Mouse (Mus musculus): ENCODE data around the gene Nolc1. TPM values are rescaled to one million over a fixed set of nuclear protein-coding genes. Genes with fewer than 3 reads are reported as not detected.

Gene Nolc1
- total RNA-seq, 2 experiments from 2014 or later, result 47.0 to 50.2 TPM

DNA sequence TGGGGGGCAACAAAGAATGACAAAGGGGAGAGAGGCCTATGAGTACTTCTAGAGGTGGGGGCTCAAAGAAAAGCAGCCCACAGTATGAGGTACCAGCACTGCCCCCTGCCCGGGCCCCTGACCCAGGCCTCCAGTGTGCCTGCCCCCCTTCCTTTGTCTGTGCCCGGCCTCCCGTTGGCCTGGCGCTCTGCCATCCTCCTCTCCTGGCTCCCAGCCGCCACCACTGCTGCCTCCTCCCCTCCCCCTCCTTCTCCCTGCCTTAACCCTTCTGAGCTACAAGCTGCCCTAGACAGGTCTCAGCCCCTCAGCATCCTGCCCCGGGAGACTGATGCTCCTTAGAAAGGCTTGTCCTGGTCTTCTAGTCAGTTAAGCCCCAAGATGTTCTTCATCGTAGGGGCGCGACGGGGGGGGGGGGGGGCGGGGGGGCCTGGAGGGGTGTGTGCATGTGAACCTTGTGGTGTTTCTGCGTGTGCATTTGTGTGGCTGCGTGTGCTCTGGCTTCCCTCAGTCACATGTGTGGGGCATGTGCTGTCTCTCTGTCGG lies 33.7 kb upstream of the Nolc1 start:
- DNase-seq (ENCODE audit: low spot score in 2 of 2), result peak; percentile 72 to 73

DNA sequence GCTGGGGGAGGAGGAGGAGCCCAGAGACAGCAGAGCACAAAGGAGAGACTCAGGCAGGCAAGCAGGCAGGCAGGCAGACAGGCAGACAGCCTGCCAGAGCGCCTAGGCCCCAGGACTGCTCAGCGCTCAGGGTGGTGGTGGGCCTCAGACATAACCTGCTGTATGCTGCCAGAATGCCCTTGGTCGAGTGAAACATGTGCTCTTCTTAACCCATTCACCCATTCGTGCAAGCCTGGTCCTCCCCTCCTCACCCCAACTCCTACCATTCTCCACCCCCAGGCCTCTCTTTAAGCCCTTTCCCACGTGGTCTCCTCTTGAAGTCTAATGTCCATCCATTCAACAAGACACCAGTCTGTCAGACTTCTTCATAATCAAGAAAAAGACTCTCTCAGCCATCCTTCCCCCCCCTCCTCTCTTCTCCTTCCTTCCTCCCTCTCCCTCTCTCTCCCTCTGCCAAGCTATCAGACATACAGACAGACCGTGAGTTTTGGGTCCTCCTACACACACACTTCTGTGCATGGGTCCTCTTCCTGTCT lies 33.1 kb upstream of the Nolc1 start:
- DNase-seq (ENCODE audit: low spot score in 2 of 2), result peak; percentile 49 to 66

- DNase-seq (ENCODE audit: low spot score in 2 of 2), result no peak
Measured at GRCm38 (mm10) chr19:46043380-46043779, 32.3 kb upstream of the Nolc1 start.

GRCm38 (mm10) chr19:46044271-46044992 lies 31.2 kb upstream of the Nolc1 start, which contains the start of gene Pprc1:
TSS of gene Pprc1 (plus strand) at chr19:46044886.
- DNase-seq (ENCODE audit: low spot score in 2 of 2), result no peak

DNA sequence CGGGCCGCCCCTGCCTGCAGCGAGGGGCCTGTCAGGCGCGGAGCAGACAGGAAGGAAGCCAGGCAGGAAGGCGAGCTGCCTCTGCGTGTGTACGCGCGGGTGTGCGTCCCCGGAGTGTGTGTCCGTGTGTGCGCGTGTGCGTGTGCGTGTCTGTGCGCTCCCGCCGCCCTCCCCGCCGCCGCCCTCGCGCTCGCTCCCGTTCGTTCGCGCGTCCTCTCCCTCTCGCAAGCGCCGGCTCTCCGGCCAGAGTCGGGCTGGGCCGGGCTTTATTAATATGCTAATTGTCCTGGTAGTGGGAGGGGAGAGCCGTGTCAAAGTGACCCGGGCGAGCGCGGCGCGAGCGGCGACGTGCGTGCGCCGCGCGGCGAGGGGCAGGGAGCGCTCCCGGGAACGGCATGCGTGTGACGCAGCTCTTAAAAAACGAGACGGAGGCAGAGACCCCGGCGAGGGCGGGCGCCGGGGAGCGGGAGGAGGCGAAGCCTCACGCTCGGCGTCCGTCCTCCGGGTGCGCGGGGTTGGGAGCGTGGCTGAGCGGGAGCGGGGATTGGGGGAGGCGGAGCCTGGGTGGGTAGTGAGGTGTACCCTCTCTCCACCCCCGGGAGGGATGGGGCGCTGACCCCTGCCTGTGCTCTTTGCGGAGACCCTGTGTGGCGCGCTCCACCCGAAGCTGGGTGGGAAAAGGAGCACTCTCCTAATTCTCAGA lies 30.5 kb upstream of the Nolc1 start, which contains the start of gene Ldb1:
Ldb1 (minus strand) TSS at position 222 of the 703 bp plus-strand sequence.
- peak; percentile 75 to 85 for DNase-seq (ENCODE audit: low spot score in 2 of 2)

DNA sequence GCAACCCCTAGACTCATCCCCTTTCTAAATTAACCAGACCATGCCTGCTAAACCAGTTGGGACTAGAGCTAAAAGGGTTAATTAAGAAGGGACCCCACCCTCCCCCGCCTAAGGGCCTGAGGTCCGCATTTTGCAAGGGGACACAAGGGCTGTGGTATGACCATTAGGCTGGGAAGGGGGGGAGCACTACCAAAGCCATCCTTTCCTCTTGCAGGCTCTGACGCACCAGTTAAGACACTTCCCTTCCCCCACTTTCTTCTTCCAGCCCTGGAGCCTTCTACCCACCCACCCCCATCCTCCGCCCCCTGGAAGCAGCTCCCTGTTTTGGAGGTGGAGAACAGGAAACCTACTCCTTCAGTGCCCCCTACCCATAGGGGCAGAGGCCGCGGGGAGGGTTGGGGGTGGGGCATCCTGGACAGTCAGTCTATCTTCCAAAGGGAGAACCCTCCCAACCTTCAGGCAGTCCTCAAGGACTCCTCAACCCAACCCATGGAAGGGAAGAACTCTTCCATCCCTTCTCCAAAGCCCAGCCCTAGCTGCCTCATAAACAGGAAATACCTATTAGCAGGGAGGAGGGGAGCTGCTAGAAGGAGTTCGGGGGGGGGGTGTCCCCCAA lies 29.9 kb upstream of the Nolc1 start:
- peak; percentile 45 to 58 for DNase-seq (ENCODE audit: low spot score in 2 of 2)

- no peak for DNase-seq (ENCODE audit: low spot score in 2 of 2)
Measured at GRCm38 (mm10) chr19:46046621-46047025, 29.0 kb upstream of the Nolc1 start.

- no peak for DNase-seq (ENCODE audit: low spot score in 2 of 2)
Measured at GRCm38 (mm10) chr19:46047426-46047825, 28.2 kb upstream of the Nolc1 start.

GRCm38 (mm10) chr19:46049129-46049528 lies 26.5 kb upstream of the Nolc1 start:
- DNase-seq (ENCODE audit: low spot score in 2 of 2), result no peak

DNA sequence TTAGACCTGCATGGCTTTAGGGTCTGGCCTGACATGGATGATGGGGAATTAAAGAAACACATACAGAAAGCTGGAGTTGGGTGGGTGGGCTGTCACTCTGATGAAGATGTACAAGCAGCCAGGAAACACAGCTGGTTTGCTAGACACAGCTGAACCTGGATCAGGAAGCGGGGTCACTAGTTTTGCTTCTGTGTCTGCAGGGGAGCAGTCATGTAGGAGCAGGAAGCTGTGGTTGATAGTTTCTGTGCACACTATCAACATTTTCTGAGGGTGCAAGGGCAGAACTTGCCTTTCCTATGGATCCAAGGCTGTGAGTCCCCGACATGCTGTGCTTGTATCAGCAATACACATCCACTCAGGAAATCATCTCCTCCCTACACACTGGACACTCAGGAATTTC lies 25.2 kb upstream of the Nolc1 start:
- DNase-seq (ENCODE audit: low spot score in 2 of 2), result no peak

DNA sequence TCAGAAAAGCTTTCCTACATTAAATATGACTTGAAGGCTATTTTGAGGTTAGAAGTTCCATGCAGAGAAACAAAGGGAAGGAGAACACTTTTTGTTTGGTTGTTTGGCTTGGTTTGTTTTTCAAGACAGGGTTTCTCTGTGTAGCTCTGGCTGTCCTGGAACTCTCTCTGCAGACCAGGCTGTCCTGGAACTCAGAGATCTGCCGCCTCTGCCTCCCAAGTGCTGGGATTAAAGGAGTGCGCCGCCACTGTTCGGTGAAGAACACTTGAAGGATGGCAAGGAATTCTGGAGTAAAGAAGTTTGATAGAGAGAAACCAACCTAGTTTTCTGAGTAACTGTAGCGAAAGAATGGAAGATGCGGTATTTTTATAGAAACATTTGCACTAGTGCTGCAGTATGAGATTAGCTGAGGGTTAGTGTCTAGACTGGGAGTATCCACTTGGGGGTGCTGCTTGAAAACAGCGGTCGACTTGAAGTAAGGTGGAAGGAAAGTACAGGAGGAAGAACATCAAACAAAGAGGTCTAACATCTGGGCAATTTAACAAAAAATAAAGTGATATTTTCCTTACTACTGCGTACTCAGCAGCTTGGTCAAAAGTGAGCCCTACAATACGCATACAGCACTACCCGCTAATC lies 19.8 kb upstream of the Nolc1 start:
- no peak for DNase-seq (ENCODE audit: low spot score in 2 of 2)

- peak; percentile 86 to 93 for DNase-seq (ENCODE audit: low spot score in 2 of 2)
Measured at GRCm38 (mm10) chr19:46056388-46056946, 19.2 kb upstream of the Nolc1 start.

DNA sequence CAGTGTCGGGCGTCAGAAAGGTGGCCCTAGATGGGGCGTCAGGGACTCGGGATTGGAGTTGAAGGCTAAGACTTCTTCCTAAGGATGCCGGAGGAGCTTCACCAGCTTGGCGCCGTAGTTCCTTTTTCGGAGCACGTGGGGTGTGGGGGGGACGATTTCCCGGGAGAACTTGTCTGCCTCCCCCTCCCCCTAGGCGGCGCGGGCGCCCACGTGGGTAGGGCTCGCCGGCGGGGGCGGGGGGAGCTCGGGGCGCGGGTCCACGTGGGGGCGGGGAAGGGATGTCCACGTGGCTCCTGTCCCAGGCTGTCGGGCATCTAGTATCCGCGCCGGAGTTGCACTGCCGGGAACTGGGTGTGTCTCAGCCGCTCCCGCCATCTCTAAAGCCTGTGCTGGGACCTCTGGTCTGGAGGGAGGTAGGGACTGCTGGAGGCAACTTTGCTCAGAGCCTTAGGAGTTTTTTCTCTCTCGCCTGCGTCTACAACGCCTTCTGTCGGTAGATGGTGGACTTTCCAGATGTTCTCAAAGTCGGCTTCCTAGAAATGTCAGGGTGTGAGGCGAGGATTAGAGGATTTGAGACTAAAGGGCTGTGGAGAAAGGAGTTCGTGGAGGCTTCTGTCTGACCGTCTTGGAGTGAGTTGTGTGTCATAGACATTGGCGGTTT lies 18.6 kb upstream of the Nolc1 start:
- peak; percentile 64 to 65 for DNase-seq (ENCODE audit: low spot score in 2 of 2)

DNA sequence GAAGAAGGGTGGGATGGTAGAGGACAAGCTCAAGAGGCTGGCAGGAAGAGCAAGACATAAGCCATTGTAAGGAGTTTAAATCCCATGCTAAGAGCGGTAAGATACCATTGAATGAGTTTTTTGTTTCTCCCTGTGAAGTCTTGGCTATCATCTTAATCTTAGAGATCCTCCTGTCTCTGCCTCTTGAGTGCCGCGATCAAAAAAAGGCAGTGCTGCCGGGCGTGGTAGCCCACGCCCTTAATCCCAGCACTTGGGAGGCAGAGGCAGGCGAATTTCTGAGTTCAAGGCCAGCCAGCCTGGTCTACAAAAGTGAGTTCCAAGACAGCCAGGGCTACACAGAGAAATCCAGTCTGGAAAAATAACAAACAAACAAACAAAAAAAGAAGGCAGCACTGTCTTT lies 17.2 kb upstream of the Nolc1 start:
- DNase-seq (ENCODE audit: low spot score in 2 of 2), result no peak

GRCm38 (mm10) chr19:46060845-46061244 lies 14.8 kb upstream of the Nolc1 start:
- no peak for DNase-seq (ENCODE audit: low spot score in 2 of 2)

GRCm38 (mm10) chr19:46068054-46068453 lies 7.6 kb upstream of the Nolc1 start:
- no peak for DNase-seq (ENCODE audit: low spot score in 2 of 2)

GRCm38 (mm10) chr19:46073285-46073684 lies 2.4 kb upstream of the Nolc1 start:
- DNase-seq (ENCODE audit: low spot score in 2 of 2), result no peak

- DNase-seq (ENCODE audit: low spot score in 2 of 2), result no peak
Measured at GRCm38 (mm10) chr19:46074266-46074665, 1.4 kb upstream of the Nolc1 start.

- DNase-seq (ENCODE audit: low spot score in 2 of 2), result no peak
Measured at GRCm38 (mm10) chr19:46078535-46078934, 2.9 kb downstream of the Nolc1 start.

GRCm38 (mm10) chr19:46085185-46085584 lies 9.5 kb downstream of the Nolc1 start:
- DNase-seq (ENCODE audit: low spot score in 2 of 2), result no peak

Data from left cerebral cortex, adult 18-20 months (tissue).